Mouse (Mus musculus) CH12.LX (cell line): ENCODE data around the gene Plcb1.

ENCODE experiments used
- CTCF ChIP-seq, 2 experiments: IDR thresholded peaks in 1 of 2; conservative IDR thresholded peaks in 1 of 2; 2 replicates each; pipeline ENCODE4 v1.5.1; 2011 to 2012; ENCODE audit warnings: low read depth in 2 of 2, low read length in 2 of 2, improper control_type of control experiment in 1 of 2, inconsistent platforms in 1 of 2, mild to moderate bottlenecking in 1 of 2, moderate library complexity in 1 of 2
- EP300 ChIP-seq: IDR thresholded peaks from 2 replicates; pipeline ENCODE4 v1.6.1; 2011; ENCODE audit warnings: low read length, improper control_type of control experiment
- ETS1 ChIP-seq: conservative IDR thresholded peaks from 2 replicates; pipeline ENCODE4 v1.6.1; 2012; ENCODE audit warnings: low read depth, mild to moderate bottlenecking, inconsistent platforms, low read length, improper control_type of control experiment, moderate library complexity
- JUN ChIP-seq: IDR thresholded peaks from 2 replicates; pipeline ENCODE4 v1.6.1; 2011; ENCODE audit warnings: low read depth, mild to moderate bottlenecking, low read length, improper control_type of control experiment, moderate library complexity; ENCODE audit not compliant: insufficient read depth
- USF1 ChIP-seq: IDR thresholded peaks from 2 replicates; pipeline ENCODE4 v1.6.1; 2014; ENCODE audit warnings: low read depth, mild to moderate bottlenecking, inconsistent platforms, low read length, improper control_type of control experiment
- ZNF384 ChIP-seq: IDR thresholded peaks from 2 replicates; pipeline ENCODE4 v1.6.1; 2012; ENCODE audit warnings: low read depth, low read length, improper control_type of control experiment, inconsistent platforms

DNA sequence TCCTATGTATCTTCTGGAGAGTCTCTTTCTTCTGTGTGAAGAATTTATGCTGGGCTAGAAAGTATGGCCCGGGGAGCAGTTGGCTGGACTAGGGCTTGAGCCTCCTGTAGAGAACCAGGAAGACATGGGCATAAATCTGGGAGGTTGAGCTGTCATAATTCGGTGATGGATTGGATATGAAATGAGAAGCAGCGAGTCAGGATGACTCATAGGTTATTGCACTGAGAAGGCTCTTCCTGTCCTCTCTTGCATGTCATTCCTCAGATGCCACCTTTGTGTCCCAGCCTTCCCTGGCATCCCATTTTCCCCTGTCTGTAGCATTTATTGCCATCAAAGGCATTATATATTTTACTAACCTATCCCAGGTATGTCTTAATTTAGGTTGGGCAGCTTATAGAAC, 267.5 kb downstream of the Plcb1 start:
- TF ChIP-seq JUN (no peak), EP300 (no peak), CTCF (conservative IDR thresholded peaks at IDR 0.05 in 1 of 2, IDR thresholded peaks at IDR 0.05 in 1 of 2; ENCODE audit: low read depth in 2 of 2, low read length in 2 of 2) (no peak), ETS1 (no peak), USF1 (no peak), ZNF384 (no peak)
